Mouse (Mus musculus): ENCODE measurements around the gene Mpz.
"Not testable (repeated sequence)": the region's sequence is repeated elsewhere in the genome, so short reads cannot be mapped to it uniquely, and the experiment has no call there.

Mpz gene

GRCm38 (mm10) chr1:171129251-171129650 is 21.3 kb upstream of the Mpz start:
- no peak for DNase-seq (ENCODE audit: low spot score)

GRCm38 (mm10) chr1:171130971-171131370 is 19.5 kb upstream of the Mpz start:
- DNase-seq (ENCODE audit: low spot score) = no peak

- no peak for DNase-seq (ENCODE audit: low spot score)
These were observed 14.9 kb upstream of the Mpz start for GRCm38 (mm10) chr1:171135600-171135999.

- DNase-seq (ENCODE audit: low spot score) = not testable (repeated sequence)
These were observed 12.9 kb upstream of the Mpz start for GRCm38 (mm10) chr1:171137486-171138155.

- not testable (repeated sequence) for DNase-seq (ENCODE audit: low spot score)
These were observed 7.5 kb upstream of the Mpz start for GRCm38 (mm10) chr1:171142981-171143380.

GRCm38 (mm10) chr1:171150838-171151391 is 404 bp downstream of the Mpz start:
- DNase-seq (ENCODE audit: low spot score) = peak; percentile 13

GRCm38 (mm10) chr1:171151966-171152365 is 1.5 kb downstream of the Mpz start:
- no peak for DNase-seq (ENCODE audit: low spot score)

- DNase-seq (ENCODE audit: low spot score) = no peak
These were observed 6.1 kb downstream of the Mpz start for GRCm38 (mm10) chr1:171156644-171157043.

GRCm38 (mm10) chr1:171157965-171158364 is 7.5 kb downstream of the Mpz start:
- no peak for DNase-seq (ENCODE audit: low spot score)

- DNase-seq (ENCODE audit: low spot score) = no peak
These were observed 9.0 kb downstream of the Mpz start for GRCm38 (mm10) chr1:171159485-171159975.

- DNase-seq (ENCODE audit: low spot score) = no peak
These were observed 12.0 kb downstream of the Mpz start for GRCm38 (mm10) chr1:171162526-171162925.

- no peak for DNase-seq (ENCODE audit: low spot score)
These were observed 13.7 kb downstream of the Mpz start for GRCm38 (mm10) chr1:171164258-171164657.

GRCm38 (mm10) chr1:171165629-171166345 is 15.3 kb downstream of the Mpz start:
- no peak for DNase-seq (ENCODE audit: low spot score)

- no peak for DNase-seq (ENCODE audit: low spot score)
These were observed 18.4 kb downstream of the Mpz start for GRCm38 (mm10) chr1:171168906-171169305.

- DNase-seq (ENCODE audit: low spot score) = no peak
These were observed 19.4 kb downstream of the Mpz start for GRCm38 (mm10) chr1:171169913-171170312.

- no peak for DNase-seq (ENCODE audit: low spot score)
These were observed 20.6 kb downstream of the Mpz start for GRCm38 (mm10) chr1:171171138-171171537.

- no peak for DNase-seq (ENCODE audit: low spot score)
These were observed 22.3 kb downstream of the Mpz start for GRCm38 (mm10) chr1:171172779-171173178.

- DNase-seq (ENCODE audit: low spot score) = no peak
These were observed 29.1 kb downstream of the Mpz start for GRCm38 (mm10) chr1:171179487-171180171.

- DNase-seq (ENCODE audit: low spot score) = no peak
These were observed 32.5 kb downstream of the Mpz start for GRCm38 (mm10) chr1:171183025-171183424.

- DNase-seq (ENCODE audit: low spot score) = no peak
These were observed 33.1 kb downstream of the Mpz start for GRCm38 (mm10) chr1:171183620-171184019.

- DNase-seq (ENCODE audit: low spot score) = no peak
These were observed 33.8 kb downstream of the Mpz start for GRCm38 (mm10) chr1:171184314-171184713.

GRCm38 (mm10) chr1:171185655-171186054 is 35.1 kb downstream of the Mpz start:
- DNase-seq (ENCODE audit: low spot score) = no peak

Data from MN1 (cell line).